Mouse (Mus musculus) central nervous system, embryonic 18 days (tissue): Measurements from ENCODE around the gene CN725425. TPM values are rescaled to one million over a fixed set of nuclear protein-coding genes. Genes with fewer than 3 reads are reported as not detected.

Experiments
- polyA plus RNA-seq: library from polyadenylated mRNA; depleted of rRNA; stranded (reverse); fragments of >200 nt; gene quantifications from 2 replicates; pipeline ENCODE4 v1.2.3, GENCODE M21; 2012; rRNA removed

The CN725425 gene
- 0.03 TPM in 1 of 2 replicates, not detected in the other for polyA plus RNA-seq

GRCm38 (mm10) chr15:91199256-91199905, at the start of gene CN725425:
TSS of gene CN725425 (plus strand) at chr15:91199494.

GRCm38 (mm10) chr15:91191412-91192222, 7.7 kb upstream of the CN725425 start, which contains the start of gene Abcd2:
TSS of gene Abcd2 (minus strand) at chr15:91191799.

Other genes with a start within 250 kb of the CN725425 start
- gene Kif21a, start 149.5 kb upstream of the CN725425 start, polyA plus RNA-seq: 66.6 and 71.4 TPM in 2 replicates
- gene Abcd2, start 7.7 kb upstream of the CN725425 start, polyA plus RNA-seq: 3.4 and 3.7 TPM in 2 replicates